Mouse (Mus musculus) intestine, postnatal 0 days (tissue): ENCODE results near the gene Olfr1335. TPM values are rescaled to one million over a fixed set of nuclear protein-coding genes. Genes with fewer than 3 reads are reported as not detected.
"Not testable (repeated sequence)": the region's sequence is repeated elsewhere in the genome, so short reads cannot be mapped to it uniquely, and the experiment has no call there.

ENCODE experiments used
- ATAC-seq: fragments of 200-750 bp; cut with Nextera tagmentation; 2 replicates; pipeline ENCODE4 v1.8.0; 2017; ENCODE audit warnings: mild to moderate bottlenecking, moderate TSS enrichment, moderate library complexity
- H3K27ac ChIP-seq: fragments of 300-500 bp; sonication (generic); 2 replicates; pipeline ENCODE4 v1.5.1; 2014; ENCODE audit warnings: mild to moderate bottlenecking, low read depth, low read length, moderate library complexity
- H3K27me3 ChIP-seq: fragments of 300-500 bp; sonication (generic); replicated peaks from 2 replicates; pipeline ENCODE4 v1.6.1; 2014; ENCODE audit warnings: low read length, mixed read lengths; ENCODE audit not compliant: control insufficient read depth, insufficient read depth
- H3K36me3 ChIP-seq: fragments of 300-500 bp; sonication (generic); 2 replicates; pipeline ENCODE4 v1.6.1; 2014; ENCODE audit warnings: mild to moderate bottlenecking, moderate library complexity; ENCODE audit not compliant: control insufficient read depth, insufficient read depth
- H3K4me1 ChIP-seq: fragments of 300-500 bp; sonication (generic); replicated peaks from 2 replicates; pipeline ENCODE4 v1.6.1; 2014; ENCODE audit warnings: antibody characterized with exemption, low read length, mixed read lengths; ENCODE audit not compliant: control insufficient read depth, insufficient read depth
- H3K4me2 ChIP-seq: fragments of 300-500 bp; sonication (generic); replicated peaks from 2 replicates; pipeline ENCODE4 v1.6.1; 2014; ENCODE audit warnings: low read depth, mild to moderate bottlenecking, moderate library complexity
- H3K4me3 ChIP-seq: fragments of 300-500 bp; sonication (generic); 2 replicates; pipeline ENCODE4 v1.5.1; 2014; ENCODE audit warnings: low read depth, low read length
- H3K9ac ChIP-seq: fragments of 300-500 bp; sonication (generic); 2 replicates; pipeline ENCODE4 v1.6.1; 2014; ENCODE audit warnings: mild to moderate bottlenecking, low read depth, low read length
- H3K9me3 ChIP-seq: fragments of 300-500 bp; sonication (generic); 2 replicates; pipeline ENCODE4 v1.6.1; 2016; ENCODE audit warnings: mixed run types; ENCODE audit not compliant: control insufficient read depth
- CTCF ChIP-seq: sonication (generic); IDR thresholded peaks from 2 replicates; pipeline ENCODE4 v1.5.1; 2016; ENCODE audit warnings: low read depth, mild to moderate bottlenecking, control low read depth, antibody characterized with exemption, moderate library complexity
- WGBS: fragments of 180-500 bp; shearing (Covaris S2); extraction: QIAGEN DNeasy Blood & Tissue Kit; methylation state at CpG from one replicate; pipeline ENCODE4 v1.1.7; 2014; 5-methylcytosine and 5-hydroxymethylcytosine counted together
- polyA plus RNA-seq: library from polyadenylated mRNA; unstranded; fragments of >200 nt; fragmentation: Nextera tagmentation; extraction: Ambion mirVana; gene quantifications from 2 replicates; pipeline ENCODE4 v1.2.1, GENCODE M21; 2015

Gene Olfr1335
- polyA plus RNA-seq, result not detected in 2 replicates

DNA sequence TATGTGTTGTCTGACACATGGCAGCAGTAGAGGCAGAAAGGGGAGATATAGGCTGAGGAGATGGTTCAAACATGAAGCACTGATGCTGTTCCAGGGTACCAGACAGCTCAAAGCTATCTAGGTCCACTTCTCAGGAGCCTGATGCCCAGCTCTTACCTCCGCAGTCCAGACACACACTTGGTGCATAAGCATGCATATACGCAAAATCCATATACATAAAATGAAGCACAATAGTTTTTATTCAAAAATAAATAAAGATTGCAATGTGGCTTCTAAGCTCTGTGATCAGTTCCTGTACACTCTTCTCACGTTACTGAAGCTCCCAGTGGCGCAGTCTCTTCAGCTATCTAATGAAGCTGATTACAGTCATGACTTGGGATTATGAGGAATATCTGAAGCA lies at the start of gene Olfr1335:
Gene Olfr1335 (minus strand): TSS at position 101 of the 400 bp plus-strand sequence.
- no peak within 1 kb of the TSS for H3K9ac ChIP-seq
- ATAC-seq, result no peak
- H3K36me3 ChIP-seq, result no peaks in the 10 kb centered on the region
- H3K27ac ChIP-seq, result no peak within 1 kb of the TSS
- no peaks in the 10 kb centered on the region for H3K4me1 ChIP-seq
- 89% methylated on average over 4 of the region's 4 CpGs for WGBS
- no peak within 1 kb of the TSS for H3K4me2 ChIP-seq
- H3K27me3 ChIP-seq, result no peaks in the 10 kb centered on the region
- no peak within 1 kb of the TSS for H3K4me3 ChIP-seq
- H3K9me3 ChIP-seq, result no peaks in the 10 kb centered on the region
- TF ChIP-seq CTCF, result no peak

DNA sequence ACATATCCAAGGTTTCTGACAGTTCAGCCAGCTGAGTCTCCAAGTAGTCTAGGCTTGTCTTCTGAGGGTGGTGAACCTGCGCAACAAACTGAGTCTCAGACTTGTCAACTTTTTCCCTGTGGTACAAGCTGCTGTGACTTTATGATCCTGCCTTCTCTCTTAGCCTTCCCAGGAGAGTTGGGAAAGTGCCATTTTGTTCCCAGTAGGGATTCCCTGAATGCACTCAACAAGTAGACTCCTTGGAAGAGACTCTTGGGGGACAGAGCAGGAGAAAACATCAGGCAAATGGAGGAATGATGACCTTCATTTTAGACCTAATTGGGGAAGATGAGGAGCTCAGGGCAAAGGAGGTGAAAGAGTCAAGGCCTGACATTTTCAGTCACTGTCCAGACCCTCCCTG lies 26.4 kb upstream of the Olfr1335 start, which contains the start of gene Olfr1333:
Gene Olfr1333 (minus strand): TSS at position 101 of the 400 bp plus-strand sequence.
- ATAC-seq, result no peak

DNA sequence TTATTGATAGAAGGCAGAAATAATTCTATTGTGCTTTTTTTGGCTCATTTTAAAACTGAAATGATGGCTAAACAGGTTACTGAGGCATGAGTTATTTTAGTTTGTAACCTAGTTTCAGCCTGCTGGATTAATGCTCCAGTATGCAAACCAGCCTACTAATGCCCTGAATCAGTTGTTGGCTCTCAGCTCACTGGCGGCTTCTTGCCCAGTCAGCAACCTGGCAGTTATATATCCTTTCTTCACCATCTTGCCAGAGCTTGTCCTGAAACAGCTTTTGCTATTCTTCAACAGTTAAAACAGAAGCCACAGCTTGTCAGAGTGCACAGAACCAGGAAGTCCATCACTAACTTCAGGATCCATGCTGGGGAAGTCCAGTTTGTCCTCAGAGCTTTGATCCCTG lies 9.2 kb upstream of the Olfr1335 start:
- no peak overlapping the region for H3K4me2 ChIP-seq
- no peaks in the 10 kb centered on the region for H3K9me3 ChIP-seq
- no peak for TF ChIP-seq CTCF
- no peak for ATAC-seq
- no peaks in the 10 kb centered on the region for H3K36me3 ChIP-seq
- 96% methylated on average over 1 of the region's 1 CpGs for WGBS
- H3K9ac ChIP-seq, result no peak overlapping the region
- H3K4me1 ChIP-seq, result no peaks in the 10 kb centered on the region
- no peak overlapping the region for H3K27ac ChIP-seq
- no peaks in the 10 kb centered on the region for H3K27me3 ChIP-seq
- no peak overlapping the region for H3K4me3 ChIP-seq

More for the DNA sequence above, 26.4 kb upstream of the Olfr1335 start, which contains the start of gene Olfr1333:
- H3K27me3 ChIP-seq, result no peaks in the 10 kb centered on the region
- no peak within 1 kb of the TSS for H3K27ac ChIP-seq
- no peak within 1 kb of the TSS for H3K4me2 ChIP-seq
- no peaks in the 10 kb centered on the region for H3K4me1 ChIP-seq
- H3K9ac ChIP-seq, result no peak within 1 kb of the TSS
- H3K36me3 ChIP-seq, result no peaks in the 10 kb centered on the region
- TF ChIP-seq CTCF, result no peak
- WGBS, result 94% methylated on average over 1 of the region's 1 CpGs
- H3K4me3 ChIP-seq, result no peak within 1 kb of the TSS
- H3K9me3 ChIP-seq, result no peaks in the 10 kb centered on the region

DNA sequence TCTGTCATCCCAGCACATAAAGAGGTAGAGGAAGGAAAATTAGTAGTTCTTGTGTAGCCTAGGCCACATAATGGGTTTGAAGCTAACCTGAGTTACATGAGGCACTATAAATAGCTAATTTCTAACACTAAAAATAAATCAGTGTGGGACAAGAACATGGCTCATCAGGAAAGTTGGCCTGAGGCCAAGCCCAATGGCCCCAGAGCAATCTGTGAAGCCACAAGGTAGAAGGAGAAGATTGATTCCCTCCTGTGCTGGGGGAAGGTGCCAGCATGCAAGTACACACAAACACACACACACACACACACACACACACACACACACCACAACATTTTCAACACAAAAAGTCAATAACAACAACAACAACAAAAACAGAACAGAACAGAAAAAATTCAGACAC lies 16.9 kb downstream of the Olfr1335 start:
- not testable (repeated sequence) for H3K36me3 ChIP-seq, H3K4me1 ChIP-seq, H3K9ac ChIP-seq, H3K4me3 ChIP-seq, H3K27me3 ChIP-seq, H3K9me3 ChIP-seq, H3K27ac ChIP-seq, ATAC-seq, H3K4me2 ChIP-seq

DNA sequence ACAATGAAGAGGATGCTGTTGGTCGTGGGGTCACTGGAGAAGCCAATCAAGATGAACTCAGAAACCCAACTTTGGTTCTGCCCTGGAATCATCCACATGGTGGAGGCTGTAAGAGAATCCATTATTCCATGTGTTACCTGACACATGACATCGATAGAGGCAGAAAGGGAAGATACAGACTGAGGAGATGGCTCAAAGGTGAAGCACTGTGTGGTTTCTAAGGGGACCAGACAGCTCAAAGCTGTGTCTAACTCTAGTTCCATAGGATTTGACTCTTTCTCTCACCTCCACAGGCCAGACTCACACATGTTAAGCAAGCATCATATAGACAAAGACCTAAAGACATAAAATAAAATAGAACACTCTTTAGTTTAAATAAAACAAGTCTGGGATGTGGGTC lies 27.3 kb downstream of the Olfr1335 start, which contains the start of gene Olfr1337:
Gene Olfr1337 (minus strand): TSS at position 101 of the 400 bp plus-strand sequence.
- Histone ChIP-seq H3K36me3 (no peaks in the 10 kb centered on the region), H3K9ac (no peak within 1 kb of the TSS), H3K27ac (no peak within 1 kb of the TSS), H3K4me2 (no peak within 1 kb of the TSS), H3K4me1 (no peaks in the 10 kb centered on the region), H3K4me3 (no peak within 1 kb of the TSS), H3K27me3 (no peaks in the 10 kb centered on the region), H3K9me3 (no peaks in the 10 kb centered on the region)
- WGBS, result 84% methylated on average over 2 of the region's 2 CpGs
- TF ChIP-seq CTCF, result no peak
- ATAC-seq, result no peak

Other genes starting within 250 kb of the Olfr1335 start
- 0.29 and 0.42 TPM in 2 replicates for gene Cfap57, start 189.2 kb downstream of the Olfr1335 start, polyA plus RNA-seq
- 76.2 and 79.9 TPM in 2 replicates for gene Ebna1bp2, start 189.1 kb downstream of the Olfr1335 start, polyA plus RNA-seq
- not detected in 2 replicates for gene Olfr62, start 151.0 kb downstream of the Olfr1335 start, polyA plus RNA-seq
- gene Olfr1342, start 117.2 kb downstream of the Olfr1335 start, polyA plus RNA-seq, result not detected in 2 replicates
- gene Olfr1341, start 106.4 kb downstream of the Olfr1335 start, polyA plus RNA-seq, result not detected in 2 replicates
- gene Olfr1340, start 89.8 kb downstream of the Olfr1335 start, polyA plus RNA-seq, result not detected in 2 replicates
- gene Olfr1339, start 77.8 kb downstream of the Olfr1335 start, polyA plus RNA-seq, result not detected in 2 replicates
- gene Olfr1338, start 51.2 kb downstream of the Olfr1335 start, polyA plus RNA-seq, result not detected in 2 replicates
- gene Olfr1337, start 27.4 kb downstream of the Olfr1335 start, polyA plus RNA-seq, result not detected in 2 replicates
- not detected in 2 replicates for gene Olfr1333, start 26.3 kb upstream of the Olfr1335 start, polyA plus RNA-seq
- gene Olfr1331, start 54.7 kb upstream of the Olfr1335 start, polyA plus RNA-seq, result not detected in 2 replicates
- gene Olfr1330, start 78.7 kb upstream of the Olfr1335 start, polyA plus RNA-seq, result not detected in 2 replicates
- not detected in 2 replicates for gene Olfr1329, start 107.5 kb upstream of the Olfr1335 start, polyA plus RNA-seq
- gene Olfr1328, start 128.7 kb upstream of the Olfr1335 start, polyA plus RNA-seq, result not detected in 2 replicates
- gene Lao1, start 151.6 kb upstream of the Olfr1335 start, polyA plus RNA-seq, result 0.08 and 0.13 TPM in 2 replicates